Mouse (Mus musculus) liver, embryonic 14.5 days (tissue): ENCODE results near the gene Ube2h.

Experiments used
- CTCF ChIP-seq: IDR thresholded peaks from 2 replicates; pipeline ENCODE4 v1.5.1; 2016; ENCODE audit warnings: antibody characterized with exemption, low read depth, control low read depth
- EP300 ChIP-seq: IDR thresholded peaks from 2 replicates; pipeline ENCODE4 v1.6.1; 2016; ENCODE audit warnings: antibody characterized with exemption, low read depth

DNA sequence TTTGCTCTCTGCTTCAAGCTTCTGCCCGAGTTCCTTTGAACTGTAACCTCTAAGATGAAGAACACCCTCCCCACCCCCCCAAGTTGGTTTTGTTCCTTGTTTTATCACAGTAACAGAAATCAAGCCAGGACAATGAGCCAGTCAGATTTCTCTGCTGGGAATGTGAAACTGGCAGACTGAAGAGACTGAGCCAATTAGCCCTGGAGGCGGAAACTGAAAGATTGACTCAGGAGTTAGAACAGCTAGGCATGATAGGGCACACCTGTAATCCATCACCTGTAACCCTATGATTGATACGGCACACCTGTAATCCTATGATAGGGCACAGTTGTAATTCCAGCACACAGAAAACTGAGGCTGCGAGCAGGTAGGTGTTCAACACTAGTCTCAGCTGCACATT, 27.9 kb upstream of the Ube2h start:
- TF ChIP-seq EP300 (no peak), CTCF (no peak)
